Mouse (Mus musculus) kidney, adult 11 months (tissue): ENCODE measurements around the gene Ppdpf.
A peak's percentile ranks its signal among the peaks of the same experiment; 100 is the strongest.

Experiments
- DNase-seq: peaks from one replicate; pipeline ENCODE4 v3.0.0; 2022

Gene Ppdpf

GRCm38 (mm10) chr2:181187121-181188000 lies at the start of gene Ppdpf:
TSS of gene Ppdpf (plus strand) at chr2:181187247.
- DNase-seq = peak; percentile 97

GRCm38 (mm10) chr2:181139641-181140193 lies 47.3 kb upstream of the Ppdpf start:
- DNase-seq = no peak

GRCm38 (mm10) chr2:181142703-181143135 lies 44.3 kb upstream of the Ppdpf start:
- no peak for DNase-seq

DNA sequence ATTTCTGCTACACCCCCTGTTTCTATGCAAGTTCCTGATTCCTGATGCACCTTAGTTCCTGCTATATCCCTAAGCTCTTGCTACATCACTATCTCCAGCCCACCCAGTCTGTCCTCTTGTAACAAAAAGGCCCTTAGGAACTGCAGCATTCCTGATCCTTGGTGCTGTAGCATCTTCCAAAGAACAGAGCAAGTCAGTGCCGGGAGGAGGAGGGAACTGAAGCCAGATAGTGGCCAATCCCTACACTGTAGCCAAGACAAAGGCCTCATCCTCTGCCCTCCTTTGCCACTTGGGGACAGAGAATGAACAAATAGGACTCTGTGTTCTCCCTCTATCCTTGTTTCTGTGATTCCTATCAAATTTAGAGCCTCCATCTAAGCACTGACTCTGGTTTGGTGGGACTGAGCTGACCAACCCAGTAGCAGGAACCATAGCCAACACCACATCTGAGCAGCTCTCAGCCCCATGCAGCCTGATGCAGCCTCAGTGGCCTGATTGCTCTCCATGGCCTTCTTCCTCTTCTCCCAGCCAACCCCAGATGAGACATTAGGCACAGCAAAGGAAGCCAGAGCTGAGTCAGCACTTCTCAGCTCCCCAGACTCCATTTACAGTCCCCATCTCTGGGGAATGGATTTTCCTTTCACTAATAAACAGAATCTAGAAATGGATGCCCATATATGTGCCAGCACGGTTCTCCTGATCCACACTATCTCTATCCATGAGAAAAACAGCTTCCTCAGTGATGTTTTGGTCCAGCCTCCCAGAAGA lies 43.4 kb upstream of the Ppdpf start:
- no peak for DNase-seq

GRCm38 (mm10) chr2:181144675-181145074 lies 42.4 kb upstream of the Ppdpf start:
- no peak for DNase-seq

- no peak for DNase-seq
Measured at GRCm38 (mm10) chr2:181146976-181147545, 40.0 kb upstream of the Ppdpf start.

- no peak for DNase-seq
Measured at GRCm38 (mm10) chr2:181147546-181148317, 39.3 kb upstream of the Ppdpf start.

DNA sequence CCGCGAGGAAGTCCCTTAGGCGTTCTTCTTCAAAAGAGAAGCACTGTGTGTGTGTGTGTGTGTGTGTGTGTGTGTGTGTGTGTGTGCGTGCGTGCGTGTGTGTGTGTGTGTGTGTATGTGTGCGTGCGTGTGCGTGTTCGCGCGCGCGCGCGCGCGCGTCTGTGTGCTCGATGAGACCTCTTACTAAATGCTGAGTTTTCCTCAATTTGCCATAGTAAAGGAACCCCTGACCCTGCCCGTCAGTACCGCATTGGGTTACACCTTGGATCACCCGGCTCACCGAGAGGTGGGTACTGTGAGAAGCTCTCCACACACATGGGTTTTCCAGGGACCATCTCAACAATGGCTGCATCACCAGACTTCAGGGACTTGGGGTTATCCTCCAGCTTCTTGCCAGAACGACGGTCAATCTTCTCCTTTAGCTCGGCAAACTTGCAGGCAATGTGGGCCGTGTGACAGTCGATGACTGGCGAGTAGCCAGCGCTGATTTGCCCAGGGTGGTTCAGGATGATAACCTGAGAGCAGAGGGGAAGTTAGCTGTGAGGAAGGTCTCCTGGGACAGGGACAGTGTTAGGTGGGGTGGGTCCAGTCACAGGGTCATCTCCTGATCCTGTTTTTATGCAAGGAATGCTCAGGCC lies 38.6 kb upstream of the Ppdpf start:
- no peak for DNase-seq

GRCm38 (mm10) chr2:181150281-181150680 lies 36.8 kb upstream of the Ppdpf start:
- DNase-seq = no peak

GRCm38 (mm10) chr2:181152701-181153100 lies 34.3 kb upstream of the Ppdpf start:
- no peak for DNase-seq

DNA sequence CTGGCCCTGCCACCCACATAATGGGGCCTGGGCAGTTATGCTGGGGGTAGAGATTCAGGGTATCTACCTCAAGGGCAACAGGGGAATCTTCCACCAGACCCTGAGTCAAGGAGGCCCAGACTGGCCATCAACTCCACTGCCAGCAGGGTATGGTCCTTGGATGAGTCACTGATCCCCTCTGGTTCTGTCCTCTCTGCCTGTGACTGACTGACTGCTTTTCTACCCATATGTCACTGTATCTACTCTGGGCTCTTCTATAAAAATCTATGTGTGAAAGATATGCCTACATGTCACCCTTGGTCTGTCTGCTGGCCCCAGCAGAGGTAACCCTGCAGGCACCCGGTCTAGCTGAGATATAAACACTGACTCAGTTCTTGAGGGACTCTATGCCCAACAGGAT lies 33.9 kb upstream of the Ppdpf start:
- no peak for DNase-seq

- no peak for DNase-seq
Measured at GRCm38 (mm10) chr2:181153837-181154236, 33.2 kb upstream of the Ppdpf start.

- DNase-seq = no peak
Measured at GRCm38 (mm10) chr2:181154361-181154760, 32.7 kb upstream of the Ppdpf start.

DNA sequence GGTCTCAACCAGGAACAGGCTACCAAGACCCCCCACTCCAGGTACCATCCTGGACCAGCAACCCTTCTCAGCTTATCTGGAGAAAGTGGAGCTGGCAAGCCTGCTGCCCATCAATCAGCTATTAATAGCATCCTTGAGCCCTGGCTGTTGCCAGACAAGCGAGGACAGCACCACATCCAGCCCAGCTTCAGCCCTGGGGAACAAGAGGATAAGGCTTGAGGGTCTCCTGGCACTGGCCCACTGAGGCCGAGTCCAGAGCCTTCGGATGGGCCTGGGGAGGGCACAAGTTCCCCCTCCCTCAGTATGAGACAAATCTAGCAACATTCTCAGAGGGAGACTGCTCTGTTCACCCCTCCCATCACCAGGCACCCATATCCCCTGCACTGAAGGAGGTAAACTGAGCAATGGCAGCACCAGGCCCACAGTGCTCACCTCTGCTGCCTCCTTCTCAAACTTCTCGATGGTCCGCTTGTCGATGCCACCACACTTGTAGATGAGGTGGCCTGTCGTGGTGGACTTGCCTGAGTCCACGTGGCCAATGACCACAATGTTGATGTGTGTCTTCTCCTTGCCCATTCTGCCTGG lies 32.1 kb upstream of the Ppdpf start:
- no peak for DNase-seq

DNA sequence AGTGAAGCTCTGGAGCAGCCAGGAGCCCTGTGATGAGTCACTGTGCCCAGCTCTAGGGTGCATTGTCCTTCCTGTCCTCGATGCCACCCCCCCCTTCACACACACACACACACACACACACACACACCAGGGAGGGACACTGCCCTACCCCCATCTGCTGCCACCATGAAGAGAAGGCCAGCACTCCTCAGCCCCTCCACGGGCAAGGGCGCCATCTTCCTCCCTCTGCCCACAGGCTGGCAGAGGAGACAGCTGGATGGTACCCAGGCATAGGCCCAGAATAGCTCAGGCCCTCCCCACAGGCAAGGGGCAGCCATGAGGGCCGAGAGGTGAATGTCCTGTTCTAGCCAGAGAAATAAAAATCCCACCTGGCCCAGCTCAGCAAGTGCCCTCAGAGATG lies 31.2 kb upstream of the Ppdpf start:
- no peak for DNase-seq

- no peak for DNase-seq
Measured at GRCm38 (mm10) chr2:181156248-181157121, 30.6 kb upstream of the Ppdpf start, which contains the start of gene Eef1a2. TSS of gene Eef1a2 (minus strand) at chr2:181157014.

- no peak for DNase-seq
Measured at GRCm38 (mm10) chr2:181157180-181157579, 29.9 kb upstream of the Ppdpf start.

DNA sequence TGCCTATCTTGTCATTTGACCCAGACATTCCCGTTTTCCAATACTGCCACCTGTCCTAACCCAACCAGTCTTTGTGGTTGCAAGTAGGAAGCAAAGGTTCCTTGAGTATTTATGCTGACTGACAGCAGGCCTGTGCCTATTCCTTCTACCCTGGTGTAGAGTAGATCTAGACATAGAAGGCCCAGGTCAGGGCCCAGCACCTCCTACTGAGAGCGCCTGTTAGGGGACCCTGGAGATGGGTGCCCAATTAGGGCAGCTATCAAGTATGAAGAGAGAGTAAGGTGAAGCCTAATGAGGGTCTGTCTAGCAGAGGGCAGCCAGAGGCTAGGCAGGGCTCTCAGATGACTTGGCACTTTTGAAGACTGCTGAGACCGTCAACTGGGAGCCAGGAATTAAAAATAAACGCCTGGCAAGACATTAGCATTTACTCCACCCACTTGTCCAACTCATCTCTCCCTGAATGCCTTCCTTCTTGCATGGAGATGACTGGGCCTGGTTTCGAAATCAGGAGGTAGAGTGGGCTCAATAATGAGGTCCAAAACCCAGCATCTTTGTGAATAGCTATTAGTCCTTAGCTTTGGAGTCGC lies 29.2 kb upstream of the Ppdpf start:
- DNase-seq = no peak

DNA sequence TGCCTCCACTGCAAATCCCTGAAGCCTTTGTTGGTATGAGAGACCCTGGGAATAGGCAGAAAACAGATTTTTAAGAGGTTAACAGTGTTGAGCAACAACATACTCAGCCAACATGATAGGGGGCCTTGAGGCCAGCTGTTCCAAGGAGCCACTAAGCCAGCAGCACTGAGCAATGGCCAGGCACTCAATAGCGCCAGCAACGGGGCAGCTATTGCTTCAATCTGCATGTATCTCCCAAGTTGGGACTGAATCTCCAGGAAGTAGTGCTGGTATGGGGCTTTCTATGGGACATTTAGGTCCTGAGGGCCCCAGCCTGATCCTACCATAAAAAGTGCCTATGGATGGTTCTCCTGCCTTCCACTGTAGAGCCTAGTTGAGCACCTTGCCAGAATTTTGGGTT lies 28.6 kb upstream of the Ppdpf start:
- DNase-seq = no peak

DNA sequence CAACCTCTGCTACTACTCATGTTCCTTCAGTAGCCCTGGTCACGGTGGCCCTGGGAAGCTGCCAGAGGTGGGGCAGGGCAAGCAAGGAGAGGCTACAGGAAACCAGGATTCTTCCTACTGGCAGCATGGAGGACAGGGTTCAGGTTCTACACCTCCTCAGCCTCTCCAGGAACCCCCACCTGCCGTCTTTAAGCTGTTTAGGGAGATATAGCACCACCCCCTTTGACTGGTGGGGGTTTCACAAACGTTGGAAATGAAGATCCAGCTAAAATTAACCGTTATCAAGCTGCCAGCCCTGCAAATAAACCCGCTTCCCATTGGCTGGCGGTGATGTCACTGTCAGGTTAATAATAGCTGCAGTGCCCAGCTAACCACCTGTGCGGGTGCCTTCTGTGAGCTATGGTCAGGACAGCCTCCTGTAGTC lies 27.9 kb upstream of the Ppdpf start:
- no peak for DNase-seq
